Mouse (Mus musculus): Measurements from ENCODE around the gene Pigq. TPM values are rescaled to one million over a fixed set of nuclear protein-coding genes. Genes with fewer than 3 reads are reported as not detected.

The Pigq gene
- total RNA-seq, 2 experiments from 2014 or later, result 135 to 137 TPM

GRCm38 (mm10) chr17:25887467-25887866 lies 57.3 kb downstream of the Pigq start:
- no peak for DNase-seq (ENCODE audit: extremely low spot score in 1 of 2, low spot score in 1 of 2)

GRCm38 (mm10) chr17:25886806-25887205 lies 57.9 kb downstream of the Pigq start:
- no peak for DNase-seq (ENCODE audit: extremely low spot score in 1 of 2, low spot score in 1 of 2)

GRCm38 (mm10) chr17:25885636-25886035 lies 59.1 kb downstream of the Pigq start:
- DNase-seq (ENCODE audit: extremely low spot score in 1 of 2, low spot score in 1 of 2), result no peak

- no peak for DNase-seq (ENCODE audit: extremely low spot score in 1 of 2, low spot score in 1 of 2)
Measured at GRCm38 (mm10) chr17:25883824-25884223, 60.9 kb downstream of the Pigq start.

- DNase-seq (ENCODE audit: extremely low spot score in 1 of 2, low spot score in 1 of 2), result no peak
Measured at GRCm38 (mm10) chr17:25883268-25883667, 61.5 kb downstream of the Pigq start.

- no peak for DNase-seq (ENCODE audit: extremely low spot score in 1 of 2, low spot score in 1 of 2)
Measured at GRCm38 (mm10) chr17:25882306-25882705, 62.4 kb downstream of the Pigq start.

- no peak for DNase-seq (ENCODE audit: extremely low spot score in 1 of 2, low spot score in 1 of 2)
Measured at GRCm38 (mm10) chr17:25881691-25882090, 63.0 kb downstream of the Pigq start.

GRCm38 (mm10) chr17:25880913-25881641 lies 63.7 kb downstream of the Pigq start:
- DNase-seq (ENCODE audit: extremely low spot score in 1 of 2, low spot score in 1 of 2), result no peak

GRCm38 (mm10) chr17:25880196-25880910 lies 64.4 kb downstream of the Pigq start, which contains the start of gene Wfikkn1:
Gene Wfikkn1, minus strand, starts transcription at chr17:25880858.
- no peak for DNase-seq (ENCODE audit: extremely low spot score in 1 of 2, low spot score in 1 of 2)

- DNase-seq (ENCODE audit: extremely low spot score in 1 of 2, low spot score in 1 of 2), result no peak
Measured at GRCm38 (mm10) chr17:25879750-25880149, 65.0 kb downstream of the Pigq start.

GRCm38 (mm10) chr17:25879261-25879660 lies 65.5 kb downstream of the Pigq start:
- peak in 1 of 2 experiments; percentile 61 for DNase-seq (ENCODE audit: extremely low spot score in 1 of 2, low spot score in 1 of 2)

- no peak for DNase-seq (ENCODE audit: extremely low spot score in 1 of 2, low spot score in 1 of 2)
Measured at GRCm38 (mm10) chr17:25878611-25879180, 66.0 kb downstream of the Pigq start.

- DNase-seq (ENCODE audit: extremely low spot score in 1 of 2, low spot score in 1 of 2), result no peak
Measured at GRCm38 (mm10) chr17:25877741-25878610, 66.8 kb downstream of the Pigq start.

GRCm38 (mm10) chr17:25877025-25877424 lies 67.7 kb downstream of the Pigq start:
- no peak for DNase-seq (ENCODE audit: extremely low spot score in 1 of 2, low spot score in 1 of 2)

Other genes with a start within 250 kb of the Pigq start
- 100 to 1,000 TPM; 108 to 125 TPM for gene Gng13, start 227.8 kb downstream of the Pigq start, total RNA-seq (2021)
- gene Chtf18, start 217.5 kb downstream of the Pigq start, total RNA-seq (2021), result 1 to 10 TPM; 1.3 to 2.1 TPM
- 10 to 100 TPM; 45.4 to 49.2 TPM for gene Rpusd1, start 217.3 kb downstream of the Pigq start, total RNA-seq (2021)
- under 1 TPM in 1 of 2 experiments, not detected in 1; 0.14 TPM for gene Mslnl, start 208.9 kb downstream of the Pigq start, total RNA-seq (2021)
- 1 to 10 TPM in 1 of 2 experiments, under 1 TPM in 1; 0.71 to 1.8 TPM for gene Msln, start 190.6 kb downstream of the Pigq start, total RNA-seq (2021)
- gene Narfl, start 171.2 kb downstream of the Pigq start, total RNA-seq (2021), result 10 to 100 TPM; 32.7 to 33.2 TPM
- gene Haghl, start 159.3 kb downstream of the Pigq start, total RNA-seq (2021), result 100 to 1,000 TPM; 112 to 126 TPM
- not detected for gene Ccdc78, start 158.4 kb downstream of the Pigq start, total RNA-seq (2021)
- gene Fam173a, start 152.0 kb downstream of the Pigq start, total RNA-seq (2021), result 10 to 100 TPM; 81.7 to 88.0 TPM
- 1 to 10 TPM; 1.6 to 3.5 TPM for gene AC134908.4, start 149.3 kb downstream of the Pigq start, total RNA-seq (2021)
- gene Metrn, start 147.8 kb downstream of the Pigq start, total RNA-seq (2021), result 10 to 100 TPM; 82.7 to 89.2 TPM
- 100 to 1,000 TPM; 637 to 657 TPM for gene Fbxl16, start 135.9 kb downstream of the Pigq start, total RNA-seq (2021)
- 10 to 100 TPM; 26.5 to 27.1 TPM for gene Wdr24, start 121.3 kb downstream of the Pigq start, total RNA-seq (2021)
- gene Jmjd8, start 116.1 kb downstream of the Pigq start, total RNA-seq (2021), result 10 to 100 TPM; 59.5 to 62.9 TPM
- 100 to 1,000 TPM; 160 to 164 TPM for gene Stub1, start 111.5 kb downstream of the Pigq start, total RNA-seq (2021)
- gene Rhbdl1, start 107.6 kb downstream of the Pigq start, total RNA-seq (2021), result 10 to 100 TPM; 62.3 to 68.3 TPM
- gene Gm20683, start 103.2 kb downstream of the Pigq start, total RNA-seq (2021), result 10 to 100 TPM; 26.0 to 28.5 TPM
- 100 to 1,000 TPM in 1 of 2 experiments, 10 to 100 TPM in 1; 95.2 to 107 TPM for gene Rhot2, start 100.1 kb downstream of the Pigq start, total RNA-seq (2021)
- 10 to 100 TPM; 14.8 to 21.0 TPM for gene Wdr90, start 83.4 kb downstream of the Pigq start, total RNA-seq (2021)
- gene Mcrip2, start 76.2 kb downstream of the Pigq start, total RNA-seq (2021), result 10 to 100 TPM; 22.4 to 25.3 TPM
- gene Mettl26, start 69.9 kb downstream of the Pigq start, total RNA-seq (2021), result 10 to 100 TPM; 39.2 to 40.1 TPM
- 1 to 10 TPM; 2.0 TPM for gene Wfikkn1, start 64.1 kb downstream of the Pigq start, total RNA-seq (2021)
- gene Rab40c, start 25.2 kb downstream of the Pigq start, total RNA-seq (2021), result 10 to 100 TPM; 41.0 to 52.9 TPM
- under 1 TPM in 1 of 2 experiments, not detected in 1; 0.52 TPM for gene Nhlrc4, start within 50 bp of the Pigq start, total RNA-seq (2021)
- under 1 TPM; 0.34 to 0.47 TPM for gene A930017K11Rik, start 7.6 kb upstream of the Pigq start, total RNA-seq (2021)
- gene Capn15, start 40.9 kb upstream of the Pigq start, total RNA-seq (2021), result 10 to 100 TPM; 48.7 to 55.2 TPM
- gene Rab11fip3, start 124.6 kb upstream of the Pigq start, total RNA-seq (2021), result 100 to 1,000 TPM in 1 of 2 experiments, 10 to 100 TPM in 1; 97.3 to 104 TPM
- 10 to 100 TPM; 27.2 to 28.2 TPM for gene Decr2, start 145.4 kb upstream of the Pigq start, total RNA-seq (2021)
- gene Nme4, start 150.7 kb upstream of the Pigq start, total RNA-seq (2021), result 1 to 10 TPM; 4.1 TPM
- 10 to 100 TPM; 11.4 to 13.1 TPM for gene Tmem8, start 168.4 kb upstream of the Pigq start, total RNA-seq (2021)
- gene Mrpl28, start 178.6 kb upstream of the Pigq start, total RNA-seq (2021), result 10 to 100 TPM; 63.4 to 68.9 TPM
- gene Axin1, start 193.8 kb upstream of the Pigq start, total RNA-seq (2021), result 10 to 100 TPM; 23.2 to 23.6 TPM

Data from layer of hippocampus, postnatal 25 days (tissue).